Mouse (Mus musculus): ENCODE measurements around the gene Ddc. TPM values are rescaled to one million over a fixed set of nuclear protein-coding genes. Genes with fewer than 3 reads are reported as not detected.

The Ddc gene
- total RNA-seq, 1 experiment from 2014 or later = not detected

DNA sequence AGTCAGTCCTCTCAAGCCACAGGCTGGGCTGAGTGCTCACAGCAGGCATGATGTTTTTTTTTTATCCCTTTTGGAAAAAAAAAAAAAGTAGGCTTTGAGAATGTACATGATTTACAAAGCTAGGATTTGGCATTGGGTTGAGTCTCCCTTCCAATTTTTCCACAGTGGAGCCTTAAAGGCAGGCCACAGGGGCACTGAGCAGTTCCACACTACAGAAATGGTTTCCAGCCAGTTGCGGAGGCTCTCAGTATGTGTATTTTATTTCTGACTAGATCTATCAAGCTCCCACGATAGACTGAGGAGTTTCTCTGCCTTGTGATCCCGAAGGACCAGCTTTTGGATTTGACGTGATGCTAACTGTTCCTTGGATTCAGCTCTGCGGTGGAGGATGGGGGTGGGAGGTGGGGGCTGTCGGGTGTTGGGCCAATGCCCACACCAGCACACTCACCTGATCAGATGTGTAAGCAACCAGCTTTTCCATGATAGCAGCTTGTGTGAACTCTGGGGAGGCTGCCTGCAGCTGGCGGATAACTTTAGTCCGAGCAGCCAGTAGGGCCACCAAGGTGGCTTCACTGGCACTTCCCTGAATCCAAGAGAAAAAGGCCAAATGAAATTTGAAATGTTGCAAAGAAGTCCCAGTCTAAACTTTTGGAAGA lies 33.4 kb downstream of the Ddc start:
- ATAC-seq (replicated peaks in 1 of 2; ENCODE audit: insufficient read depth in 1 of 2, low FRiP score in 2 of 2, low TSS enrichment in 1 of 2, low read depth in 1 of 2, poor library complexity in 2 of 2, severe bottlenecking in 2 of 2) = no peak

DNA sequence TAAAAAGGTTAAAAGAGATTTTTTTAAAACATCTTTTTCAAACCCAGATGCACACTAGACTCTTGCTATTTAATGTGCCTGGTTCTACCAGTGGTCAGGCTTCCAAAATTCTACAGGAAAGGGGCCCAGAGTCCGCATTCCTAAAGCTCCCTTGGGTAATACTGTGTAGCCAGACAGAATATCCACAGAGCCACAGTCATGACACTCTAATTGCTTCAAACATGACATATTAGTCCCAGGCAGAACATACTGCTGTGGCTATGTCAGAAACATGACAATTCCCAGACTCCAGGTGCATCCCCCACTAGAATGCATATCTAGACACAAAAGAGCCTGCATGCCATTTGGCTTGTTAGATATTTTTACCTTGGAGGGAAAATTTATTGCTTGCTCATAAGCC lies 35.4 kb downstream of the Ddc start:
- no peak for ATAC-seq (replicated peaks in 1 of 2; ENCODE audit: insufficient read depth in 1 of 2, low FRiP score in 2 of 2, low TSS enrichment in 1 of 2, low read depth in 1 of 2, poor library complexity in 2 of 2, severe bottlenecking in 2 of 2)

DNA sequence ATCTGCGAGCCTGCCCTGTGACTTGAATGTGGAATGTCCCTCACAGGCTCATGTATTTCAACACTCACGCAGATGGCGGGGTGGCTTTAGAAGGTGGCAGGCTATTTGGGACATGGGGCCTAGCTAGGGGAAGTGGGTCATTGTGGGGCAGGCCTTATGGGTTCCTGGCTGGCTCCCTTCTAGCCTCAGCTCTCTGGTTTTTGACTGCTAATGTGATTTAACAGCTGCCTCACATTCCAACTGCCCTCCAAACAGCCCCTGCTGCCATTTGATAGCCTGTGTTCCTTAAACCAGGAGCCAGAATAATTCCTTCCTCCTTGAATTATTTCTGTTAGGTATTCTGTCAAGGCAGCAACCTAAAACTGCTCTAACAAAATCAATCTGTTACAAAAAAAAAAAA lies 41.0 kb downstream of the Ddc start:
- no peak for ATAC-seq (replicated peaks in 1 of 2; ENCODE audit: insufficient read depth in 1 of 2, low FRiP score in 2 of 2, low TSS enrichment in 1 of 2, low read depth in 1 of 2, poor library complexity in 2 of 2, severe bottlenecking in 2 of 2)

DNA sequence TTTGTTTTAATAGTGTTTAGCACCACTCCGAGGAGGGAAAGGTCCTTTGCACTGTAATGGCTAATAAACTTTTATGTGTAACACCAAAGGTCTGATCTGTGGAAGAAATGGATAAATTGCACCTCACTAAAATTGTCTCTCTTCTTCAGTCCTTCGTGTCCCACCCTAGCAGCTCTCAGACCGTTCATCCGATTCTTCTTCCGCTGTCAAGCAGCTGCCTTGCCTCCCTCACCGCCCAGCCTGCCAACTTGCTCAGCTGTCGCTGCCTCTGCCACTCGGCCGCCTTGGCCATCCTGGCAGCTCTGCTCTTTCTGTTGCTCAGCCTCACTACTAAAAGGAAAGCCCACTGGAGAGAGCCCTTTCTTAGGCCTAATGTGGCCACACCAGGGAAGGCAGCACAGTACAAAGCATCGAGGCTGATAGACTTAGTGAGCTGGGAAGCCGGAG lies 42.2 kb downstream of the Ddc start:
- ATAC-seq (replicated peaks in 1 of 2; ENCODE audit: insufficient read depth in 1 of 2, low FRiP score in 2 of 2, low TSS enrichment in 1 of 2, low read depth in 1 of 2, poor library complexity in 2 of 2, severe bottlenecking in 2 of 2) = no peak

DNA sequence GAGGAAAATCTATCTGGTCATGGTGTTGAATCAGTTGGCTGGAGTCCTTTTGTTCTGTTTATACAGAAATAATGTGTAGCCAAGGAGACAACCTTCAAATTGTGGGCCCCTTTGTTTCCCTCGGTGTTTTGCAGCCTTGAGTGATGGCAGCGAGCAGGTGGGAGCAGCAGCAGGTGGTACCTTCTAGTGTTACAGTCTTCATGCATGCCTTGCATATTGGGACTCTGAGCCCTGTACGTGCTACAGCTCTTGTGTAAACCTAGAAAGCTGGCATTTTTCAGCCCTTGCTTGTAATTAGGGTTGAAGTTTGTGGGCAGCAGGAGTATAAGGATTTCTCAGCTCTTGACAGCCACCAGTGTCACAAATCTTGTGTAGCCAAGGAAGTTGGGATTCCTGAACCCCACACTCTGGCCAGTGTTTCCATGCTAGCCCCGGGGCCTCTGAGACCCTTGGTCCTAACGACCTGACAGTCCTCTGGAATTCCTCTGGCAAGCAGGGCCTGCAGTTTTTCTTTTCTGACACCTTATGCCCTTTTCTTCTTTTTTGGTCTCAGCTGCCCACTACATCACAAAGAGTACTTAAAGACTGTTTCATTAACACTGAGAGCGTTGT lies 42.8 kb downstream of the Ddc start:
- ATAC-seq (replicated peaks in 1 of 2; ENCODE audit: insufficient read depth in 1 of 2, low FRiP score in 2 of 2, low TSS enrichment in 1 of 2, low read depth in 1 of 2, poor library complexity in 2 of 2, severe bottlenecking in 2 of 2) = no peak

DNA sequence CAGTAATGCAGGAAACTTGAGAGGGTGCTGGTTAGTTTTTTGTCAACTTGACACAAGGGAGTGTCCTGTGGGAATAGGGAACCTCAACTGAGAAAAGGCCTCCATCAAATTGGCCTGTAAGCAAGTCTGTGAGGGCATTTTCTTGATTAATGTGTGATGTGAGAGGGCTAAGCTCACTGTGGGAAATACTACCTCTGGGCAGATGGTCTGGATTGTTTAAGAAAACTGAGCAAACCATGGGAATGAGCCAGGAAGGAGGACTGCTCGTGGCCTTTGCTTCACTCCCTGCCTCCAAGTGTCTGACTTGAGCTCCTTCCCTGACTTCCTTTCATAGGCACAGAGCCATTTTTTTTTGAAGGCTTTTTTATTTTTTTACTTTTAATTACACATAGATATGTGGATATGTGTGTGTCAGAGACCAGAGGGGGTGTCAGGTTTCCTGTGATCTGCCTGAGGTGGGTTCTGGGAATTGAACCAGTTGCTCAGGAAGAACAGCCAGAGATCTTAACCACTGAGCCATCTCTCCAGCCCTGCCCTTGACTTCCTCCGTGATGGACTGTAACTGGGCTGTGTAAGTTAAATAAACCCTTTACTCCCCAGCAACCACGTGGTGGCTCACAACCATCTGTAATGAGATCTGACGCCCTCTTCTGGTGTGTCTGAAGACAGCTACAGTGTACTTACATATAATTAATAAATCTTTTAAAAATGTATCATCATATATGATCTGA lies 44.0 kb downstream of the Ddc start:
- no peak for ATAC-seq (replicated peaks in 1 of 2; ENCODE audit: insufficient read depth in 1 of 2, low FRiP score in 2 of 2, low TSS enrichment in 1 of 2, low read depth in 1 of 2, poor library complexity in 2 of 2, severe bottlenecking in 2 of 2)

DNA sequence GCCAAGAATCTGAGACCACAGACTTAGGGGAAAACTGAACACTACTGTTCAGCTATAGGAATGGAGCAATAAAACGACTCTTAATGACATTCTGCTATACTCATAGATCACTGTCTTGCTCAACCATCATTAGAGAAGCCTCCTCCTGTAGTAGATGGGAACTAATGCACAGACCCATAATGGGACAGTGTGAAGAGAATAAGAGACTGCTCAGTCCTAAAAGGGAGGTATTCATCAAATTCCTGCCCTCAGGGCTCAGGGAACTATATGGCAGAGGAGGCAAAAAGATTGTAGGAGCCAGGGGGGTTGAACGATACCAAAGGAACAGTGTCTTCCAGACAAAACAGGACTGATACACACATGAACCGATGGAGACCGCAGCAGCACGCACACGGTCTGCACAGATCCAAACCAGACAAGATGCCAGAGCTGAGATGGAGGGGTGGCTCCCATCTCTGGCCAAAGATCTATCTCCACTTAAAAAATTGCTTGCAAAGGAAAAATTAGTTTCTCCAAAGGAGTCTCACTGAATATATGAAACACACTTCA lies 45.9 kb downstream of the Ddc start:
- no peak for ATAC-seq (replicated peaks in 1 of 2; ENCODE audit: insufficient read depth in 1 of 2, low FRiP score in 2 of 2, low TSS enrichment in 1 of 2, low read depth in 1 of 2, poor library complexity in 2 of 2, severe bottlenecking in 2 of 2)

DNA sequence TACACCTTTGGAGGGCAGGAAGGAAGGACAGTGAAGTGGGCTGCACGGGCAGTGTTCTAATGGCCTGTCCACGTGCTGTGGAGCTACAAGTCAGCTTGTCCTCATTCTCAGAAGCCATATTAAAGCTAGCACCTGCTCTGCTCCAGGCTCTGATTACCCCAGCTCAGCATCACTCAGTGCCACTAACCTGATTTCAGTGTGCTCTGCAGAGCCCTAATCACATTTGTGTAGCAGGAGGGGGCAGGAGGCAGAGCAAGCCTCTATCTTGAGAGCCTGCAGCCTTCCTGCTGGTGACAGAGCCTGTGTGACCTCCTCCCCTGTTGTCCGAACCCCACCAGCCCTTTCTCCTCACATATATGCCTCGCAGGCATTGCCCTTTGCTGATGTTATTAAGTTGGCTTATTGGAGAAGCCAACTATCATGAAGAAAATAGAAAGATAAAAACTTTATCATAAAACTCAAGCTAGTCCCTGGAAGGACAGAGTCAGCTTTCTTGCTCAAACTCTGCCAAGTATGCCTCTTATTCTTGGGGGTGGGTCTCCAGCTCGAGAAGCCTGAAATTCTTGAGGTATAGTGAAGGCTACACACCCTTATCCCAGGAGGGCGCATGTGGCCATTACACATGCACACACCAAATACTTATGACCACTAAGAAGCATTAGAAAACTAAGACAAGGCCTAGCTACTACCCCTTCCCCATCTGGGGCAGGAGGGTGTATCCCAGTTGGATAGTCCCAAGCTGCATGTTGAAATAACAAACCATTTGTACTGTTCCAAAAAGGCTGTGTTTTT lies 47.3 kb downstream of the Ddc start:
- ATAC-seq (replicated peaks in 1 of 2; ENCODE audit: insufficient read depth in 1 of 2, low FRiP score in 2 of 2, low TSS enrichment in 1 of 2, low read depth in 1 of 2, poor library complexity in 2 of 2, severe bottlenecking in 2 of 2) = no peak

DNA sequence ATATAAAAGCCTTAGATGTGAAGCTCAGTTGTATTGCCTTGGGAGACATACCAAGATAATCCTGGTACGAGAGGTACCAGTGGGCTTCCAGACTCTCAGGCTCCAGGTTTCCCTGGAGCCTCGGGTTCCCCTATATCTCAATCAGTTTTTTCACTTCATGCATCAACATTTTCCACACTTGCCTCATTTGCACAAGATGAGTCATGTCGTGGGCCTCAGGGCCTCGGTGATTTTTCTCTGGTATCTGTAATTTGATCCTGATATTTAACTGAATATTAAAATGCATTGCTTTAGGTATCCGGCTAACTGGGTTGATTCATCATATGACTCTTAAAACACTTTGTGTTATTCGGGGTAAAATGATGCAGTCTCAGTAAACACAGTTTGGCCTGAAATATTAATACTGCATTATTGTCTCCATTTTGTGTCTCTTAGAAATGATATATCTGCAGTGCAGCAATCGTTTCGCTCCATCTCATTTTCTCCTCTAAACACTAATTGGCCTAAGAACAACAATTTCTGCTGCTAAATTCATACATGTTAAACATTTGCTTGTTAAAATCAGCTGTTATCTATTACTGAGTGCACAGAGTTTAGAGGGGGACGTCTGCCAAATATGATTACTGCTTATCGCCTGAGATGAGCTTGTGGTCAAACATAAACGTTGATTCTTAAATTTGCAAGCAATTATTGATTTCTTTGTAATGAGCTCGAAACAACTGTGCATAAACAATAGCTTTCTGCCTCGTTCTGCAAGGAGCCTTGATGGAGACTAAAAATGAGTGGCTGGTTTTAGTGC lies 48.2 kb downstream of the Ddc start:
- ATAC-seq (replicated peaks in 1 of 2; ENCODE audit: insufficient read depth in 1 of 2, low FRiP score in 2 of 2, low TSS enrichment in 1 of 2, low read depth in 1 of 2, poor library complexity in 2 of 2, severe bottlenecking in 2 of 2) = no peak

DNA sequence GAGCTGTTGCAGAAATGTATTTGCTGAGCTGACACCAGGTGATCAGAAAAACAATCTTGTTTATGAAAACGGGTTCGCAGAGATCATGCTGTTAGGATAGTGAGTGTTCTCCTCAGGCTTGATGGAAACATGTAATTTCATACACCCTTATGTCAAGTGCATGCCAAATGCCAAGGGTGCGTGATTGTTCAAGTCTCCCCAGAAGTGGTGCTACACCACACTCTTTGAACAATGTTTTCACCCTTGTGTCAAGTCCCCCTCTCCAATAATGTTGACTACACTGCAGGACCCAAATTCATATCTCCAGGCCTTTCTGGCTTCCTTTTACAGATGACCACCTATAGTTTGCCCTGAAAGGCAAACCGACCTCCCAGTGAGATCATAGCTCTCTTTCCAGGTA lies 49.5 kb downstream of the Ddc start:
- no peak for ATAC-seq (replicated peaks in 1 of 2; ENCODE audit: insufficient read depth in 1 of 2, low FRiP score in 2 of 2, low TSS enrichment in 1 of 2, low read depth in 1 of 2, poor library complexity in 2 of 2, severe bottlenecking in 2 of 2)

DNA sequence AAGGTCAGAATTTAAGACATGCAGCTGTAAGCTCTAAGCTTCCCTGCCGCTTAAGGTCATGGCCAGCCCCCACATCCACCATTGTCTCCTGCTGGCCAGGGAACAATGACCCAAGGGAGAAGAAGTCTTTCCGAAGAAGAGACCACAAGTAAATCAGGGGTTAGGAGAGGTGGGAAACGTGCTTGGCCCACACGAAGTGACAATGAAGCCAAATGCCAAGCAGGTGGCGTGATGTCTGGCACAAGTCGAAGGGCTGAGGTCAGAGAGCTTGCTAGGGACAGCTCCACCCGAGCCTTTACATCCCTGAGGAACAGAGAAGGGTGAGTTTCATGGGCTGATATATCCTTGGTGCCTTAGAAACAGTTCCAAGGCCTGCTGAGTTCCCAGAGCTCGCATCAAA lies 52.9 kb downstream of the Ddc start:
- ATAC-seq (replicated peaks in 1 of 2; ENCODE audit: insufficient read depth in 1 of 2, low FRiP score in 2 of 2, low TSS enrichment in 1 of 2, low read depth in 1 of 2, poor library complexity in 2 of 2, severe bottlenecking in 2 of 2) = no peak

DNA sequence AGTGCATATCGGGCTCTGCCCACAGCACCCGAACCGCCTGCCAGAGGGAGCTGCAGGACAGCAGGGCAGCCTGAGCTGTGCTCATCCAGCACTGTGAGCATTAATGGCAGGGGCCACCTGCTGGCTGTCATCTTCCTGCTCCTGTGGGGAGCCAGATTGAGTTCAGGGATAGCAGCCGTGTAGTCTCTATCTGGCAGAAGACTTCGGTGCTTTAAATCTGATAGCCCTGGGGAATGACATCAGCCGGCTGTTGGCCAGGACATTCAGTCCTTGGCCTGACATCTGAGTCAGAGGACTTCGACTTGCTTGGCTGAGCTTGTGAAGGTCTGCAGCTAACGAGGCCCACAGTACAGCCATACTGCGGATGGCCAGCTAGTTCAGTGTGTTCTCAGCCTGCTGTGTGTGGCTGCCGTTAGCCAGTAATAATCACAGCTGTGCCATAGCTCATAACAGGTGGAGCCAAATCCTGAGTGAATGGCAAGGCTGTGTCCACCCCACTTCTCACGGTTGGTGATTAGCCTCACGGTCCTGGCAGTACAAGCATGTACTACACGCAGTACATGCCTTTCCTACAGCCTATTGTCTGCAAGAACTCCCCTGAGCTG lies 53.5 kb downstream of the Ddc start:
- ATAC-seq (replicated peaks in 1 of 2; ENCODE audit: insufficient read depth in 1 of 2, low FRiP score in 2 of 2, low TSS enrichment in 1 of 2, low read depth in 1 of 2, poor library complexity in 2 of 2, severe bottlenecking in 2 of 2) = peak in 1 of 2 experiments; percentile 46; a peak in 1 of 4 replicates

DNA sequence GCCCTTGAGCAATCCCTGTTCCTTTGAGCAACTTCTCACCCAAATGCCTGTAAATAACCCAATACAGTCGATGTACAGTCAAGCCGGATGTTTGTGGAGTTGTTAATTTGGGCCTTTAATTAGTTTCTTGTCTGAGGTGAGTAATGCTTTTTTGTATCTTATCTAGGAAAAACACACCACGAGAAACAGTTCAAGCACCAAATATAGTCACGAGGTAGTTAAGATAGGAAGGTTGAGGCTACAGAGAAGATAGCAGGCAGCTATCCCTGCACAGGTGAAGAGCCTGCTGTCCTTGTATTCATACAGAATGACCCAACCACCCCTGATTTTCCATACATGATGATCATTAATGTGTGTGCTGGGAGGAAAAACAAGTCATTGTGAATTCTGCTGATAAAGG lies 56.4 kb downstream of the Ddc start:
- ATAC-seq (replicated peaks in 1 of 2; ENCODE audit: insufficient read depth in 1 of 2, low FRiP score in 2 of 2, low TSS enrichment in 1 of 2, low read depth in 1 of 2, poor library complexity in 2 of 2, severe bottlenecking in 2 of 2) = no peak

DNA sequence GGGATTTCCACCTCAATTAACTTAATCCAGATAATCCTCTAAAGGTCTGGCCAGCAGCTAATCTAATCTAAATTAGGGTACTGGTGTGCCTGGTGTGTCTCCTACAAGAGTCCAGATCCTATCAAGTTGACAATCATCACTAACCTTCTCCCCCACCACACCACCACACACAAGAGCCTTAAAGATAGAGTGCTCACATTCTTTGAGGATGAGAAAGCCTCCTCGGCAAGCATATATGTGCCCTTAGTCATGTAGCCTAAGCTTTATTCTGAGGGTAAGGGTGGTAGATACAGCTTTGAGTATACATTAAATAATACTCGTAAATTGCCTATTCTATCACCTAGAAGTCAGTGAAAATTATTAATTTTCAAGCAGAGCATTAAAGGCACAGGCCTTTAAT lies 57.2 kb downstream of the Ddc start:
- ATAC-seq (replicated peaks in 1 of 2; ENCODE audit: insufficient read depth in 1 of 2, low FRiP score in 2 of 2, low TSS enrichment in 1 of 2, low read depth in 1 of 2, poor library complexity in 2 of 2, severe bottlenecking in 2 of 2) = no peak

DNA sequence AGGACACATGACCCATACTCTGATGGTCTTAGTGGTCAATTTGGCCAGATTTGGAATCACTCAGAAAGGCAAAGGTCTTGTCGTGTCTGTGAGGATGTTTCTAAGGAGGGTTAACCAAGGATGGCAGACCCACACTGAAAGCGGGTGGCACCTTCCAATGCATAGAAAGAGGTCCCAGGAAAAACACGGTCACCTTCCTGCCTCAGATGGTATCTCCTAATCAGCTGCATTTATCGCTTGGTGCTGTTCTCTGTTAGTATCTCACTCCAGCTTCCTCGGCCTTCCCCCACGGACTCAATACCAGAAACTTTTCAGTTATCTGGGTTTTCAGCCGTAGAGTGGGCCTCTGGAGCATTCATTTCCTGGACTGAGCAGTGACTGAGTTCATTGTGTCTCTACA lies 58.1 kb downstream of the Ddc start:
- no peak for ATAC-seq (replicated peaks in 1 of 2; ENCODE audit: insufficient read depth in 1 of 2, low FRiP score in 2 of 2, low TSS enrichment in 1 of 2, low read depth in 1 of 2, poor library complexity in 2 of 2, severe bottlenecking in 2 of 2)

DNA sequence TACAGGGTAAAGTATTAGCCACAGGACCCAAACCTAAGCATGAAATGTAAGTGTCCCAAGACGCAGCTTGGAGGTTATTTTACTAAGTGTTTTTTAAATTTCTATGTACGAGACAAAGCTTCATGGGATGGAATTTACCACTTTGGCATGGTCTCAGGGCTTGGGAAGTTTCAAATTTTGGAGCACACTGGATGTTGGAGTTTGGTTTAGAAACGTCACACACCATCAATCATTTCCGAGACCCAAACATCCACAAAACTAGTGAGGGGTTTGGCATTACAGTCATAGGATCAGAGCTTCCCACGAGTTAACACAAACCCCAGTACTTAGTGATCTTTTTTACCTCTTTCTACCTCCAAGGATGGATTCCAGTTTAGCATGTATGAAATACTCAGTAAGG lies 60.6 kb downstream of the Ddc start:
- ATAC-seq (replicated peaks in 1 of 2; ENCODE audit: insufficient read depth in 1 of 2, low FRiP score in 2 of 2, low TSS enrichment in 1 of 2, low read depth in 1 of 2, poor library complexity in 2 of 2, severe bottlenecking in 2 of 2) = no peak
